Mouse (Mus musculus) lung, postnatal 10 days (tissue): ENCODE results near the gene Slc22a17.

Experiments
- DNase-seq: peaks from one replicate; pipeline ENCODE4 v3.0.0; 2021

Slc22a17 gene

GRCm38 (mm10) chr14:54856703-54857102, 56.2 kb downstream of the Slc22a17 start:
- DNase-seq: no peak
